Mouse (Mus musculus) lung, postnatal 25 days (tissue): Measurements from ENCODE around the gene 4931406P16Rik.
A peak's percentile ranks its signal among the peaks of the same experiment; 100 is the strongest.
"Not testable (repeated sequence)": the region's sequence is repeated elsewhere in the genome, so short reads cannot be mapped to it uniquely, and the experiment has no call there.

ENCODE experiments used
- DNase-seq: peaks from one replicate; pipeline ENCODE4 v3.0.0; 2022; ENCODE audit warnings: low spot score

The 4931406P16Rik gene

DNA sequence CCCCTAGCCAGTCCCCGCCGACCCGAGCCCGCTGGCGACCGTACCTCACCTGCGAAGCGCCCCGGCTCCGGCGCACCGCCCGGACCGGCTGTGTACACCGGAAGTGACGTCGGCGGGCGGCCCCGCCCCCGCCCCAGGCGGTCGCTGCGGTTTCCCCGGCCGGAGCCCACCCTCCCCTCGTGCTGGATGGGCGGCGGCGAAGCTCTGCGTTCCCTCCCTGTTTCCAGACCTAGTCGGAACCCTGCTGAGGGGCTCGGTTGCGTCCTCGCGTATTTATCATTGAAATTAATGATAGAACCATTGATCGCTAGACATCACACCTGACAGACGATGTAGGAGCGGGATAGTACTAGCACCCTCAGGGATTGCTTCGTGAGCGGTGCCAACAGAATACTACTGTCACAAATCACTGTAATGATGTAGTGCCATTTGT is at the start of gene 4931406P16Rik:
Gene 4931406P16Rik, minus strand, starts transcription at position 109 of the 433 bp plus-strand sequence.
- DNase-seq, result peak; percentile 85

DNA sequence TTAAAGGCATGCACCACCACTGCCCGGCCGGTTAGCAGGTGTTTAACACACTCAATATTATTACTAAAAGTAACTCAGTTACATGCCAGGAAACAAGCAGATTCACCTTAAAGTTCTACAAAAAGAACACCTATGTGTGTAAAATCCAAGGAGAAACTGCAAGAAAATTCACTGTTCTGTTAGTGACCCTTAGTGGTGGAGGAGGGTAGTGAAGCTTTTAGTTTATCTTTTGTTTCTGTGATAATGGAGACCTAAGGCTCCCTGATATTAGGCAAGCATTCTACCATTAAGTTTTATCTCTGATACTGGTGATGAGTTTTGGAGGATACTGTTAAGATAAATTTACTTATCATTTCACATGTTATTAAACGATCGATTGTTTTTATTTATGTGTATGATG is 42.3 kb upstream of the 4931406P16Rik start:
- peak; percentile 21 for DNase-seq

DNA sequence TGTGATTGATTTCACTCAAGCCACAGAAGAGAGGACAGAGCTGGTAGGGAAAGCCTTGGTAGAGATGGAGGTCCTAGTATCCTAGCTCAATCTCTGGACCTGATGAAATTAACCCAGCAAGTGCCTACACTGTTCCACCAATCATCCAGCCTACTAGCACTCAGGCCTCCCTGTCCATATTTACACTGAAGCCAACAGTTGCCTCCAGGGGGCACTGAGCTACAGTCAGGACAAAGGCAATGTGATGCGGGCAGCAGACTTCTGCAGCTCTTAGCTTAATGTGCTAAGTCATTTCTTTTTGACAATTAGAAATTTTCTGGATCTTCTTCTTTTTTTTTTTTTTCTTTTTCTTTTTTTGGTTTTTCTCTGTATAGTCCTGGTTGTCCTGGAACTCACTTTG is 38.6 kb upstream of the 4931406P16Rik start:
- peak; percentile 23 for DNase-seq

DNA sequence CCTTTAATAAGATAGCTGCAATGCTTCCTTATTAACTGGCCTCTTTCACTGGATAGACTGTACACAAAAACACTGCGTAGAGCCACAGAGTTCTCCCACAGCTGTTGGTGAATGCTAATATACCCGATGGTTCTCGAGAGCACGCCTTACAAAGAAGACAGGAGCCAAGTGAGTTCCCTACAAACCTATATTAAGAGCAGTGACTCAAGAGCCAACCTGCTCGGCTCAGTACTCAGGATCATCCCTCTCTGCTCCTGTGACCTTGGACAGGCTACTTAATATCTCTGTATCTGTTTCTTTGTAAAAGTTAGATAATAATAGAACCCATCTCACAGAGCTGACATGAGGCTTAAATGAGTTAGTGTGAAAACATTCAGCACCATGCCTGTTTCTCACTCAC is 36.8 kb upstream of the 4931406P16Rik start:
- no peak for DNase-seq

DNA sequence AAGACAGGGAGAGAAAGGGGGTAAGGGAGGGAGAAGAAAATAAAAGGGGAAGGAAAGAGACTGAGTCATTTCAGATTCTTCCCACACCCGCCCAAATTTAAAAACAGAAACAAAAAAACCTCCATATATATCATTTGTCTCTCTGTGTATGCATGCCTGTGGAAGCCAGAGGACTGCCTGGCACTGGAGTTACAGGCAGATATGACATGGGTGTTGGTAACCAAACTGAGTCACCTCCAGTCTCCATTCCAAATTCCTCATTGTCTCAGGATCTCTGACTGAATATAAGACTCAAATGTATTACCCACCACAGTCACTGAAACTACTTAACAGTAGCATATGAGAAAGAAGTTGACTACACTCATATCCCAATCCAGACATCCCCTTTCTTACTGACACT is 34.7 kb upstream of the 4931406P16Rik start:
- DNase-seq, result no peak

DNA sequence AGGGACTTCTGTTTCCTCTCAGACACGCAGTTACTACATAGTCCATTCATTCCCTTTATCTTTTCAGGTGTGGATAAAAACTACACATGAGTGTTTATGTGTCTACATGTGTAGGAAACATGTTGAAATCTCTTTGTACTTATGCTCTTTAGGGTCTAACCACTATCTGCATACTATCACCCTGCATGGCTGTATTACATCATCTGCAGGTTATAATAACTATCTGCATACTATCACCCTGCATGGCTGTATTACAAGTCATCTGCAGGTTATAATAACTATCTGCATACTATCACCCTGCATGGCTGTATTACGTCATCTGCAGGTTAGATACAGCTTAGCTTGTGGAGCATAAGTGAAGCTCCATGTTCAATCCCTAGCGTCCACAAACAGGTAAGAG is 33.7 kb upstream of the 4931406P16Rik start:
- DNase-seq, result no peak

DNA sequence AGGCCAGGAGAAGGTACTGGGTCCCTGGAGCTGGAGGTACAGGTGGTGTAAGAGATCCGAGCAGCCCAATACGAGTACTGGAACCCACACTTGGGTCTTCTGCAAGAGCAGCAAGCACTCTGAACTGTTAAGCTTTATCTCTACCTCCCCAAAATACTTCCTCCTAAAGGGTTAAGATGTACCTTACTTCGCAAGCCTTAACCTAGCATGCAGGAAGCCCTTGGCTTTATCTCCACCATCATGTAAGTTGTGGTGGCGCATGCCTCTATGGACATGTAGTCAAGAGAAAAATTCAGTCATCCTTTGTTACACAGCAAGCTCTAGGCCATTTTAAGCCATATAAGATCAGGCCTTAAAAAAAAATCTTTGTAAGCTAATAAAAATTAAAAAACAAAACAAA is 33.2 kb upstream of the 4931406P16Rik start:
- DNase-seq, result no peak

DNA sequence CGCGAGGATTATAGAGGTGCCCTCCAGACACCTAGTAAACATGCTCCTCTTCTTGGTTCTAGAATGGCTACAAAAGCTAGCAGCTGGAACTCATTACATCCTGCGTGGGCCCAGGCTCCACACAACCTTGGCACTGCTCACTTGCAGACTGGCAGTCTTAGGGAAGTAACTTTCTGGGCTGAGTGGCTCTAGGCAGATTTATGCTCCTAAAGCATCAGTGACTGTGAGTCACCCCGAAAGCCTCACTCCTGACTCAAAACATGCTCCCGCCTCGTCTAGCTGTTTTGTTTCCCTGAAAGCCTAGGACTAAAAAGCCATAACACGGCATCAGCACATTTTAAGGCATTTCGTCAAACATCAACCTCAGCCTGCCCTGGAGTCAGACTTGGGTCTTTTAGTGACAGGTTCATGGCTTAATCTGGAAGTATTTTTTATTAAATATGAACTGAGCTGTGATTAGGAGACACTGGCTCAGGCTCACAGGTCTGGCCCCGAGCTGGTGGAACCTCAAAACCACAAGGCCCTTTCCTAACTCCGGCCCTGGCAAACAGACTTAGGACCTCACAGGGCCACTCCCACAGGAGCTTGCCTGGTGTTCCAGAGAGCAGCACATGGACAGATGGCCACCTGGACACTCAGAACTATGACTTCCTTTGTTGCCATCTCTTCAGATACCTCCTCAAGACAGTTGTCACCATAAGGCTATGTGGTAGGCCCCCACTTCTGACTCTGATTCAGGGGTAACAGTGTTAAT is 28.9 kb upstream of the 4931406P16Rik start:
- no peak for DNase-seq

DNA sequence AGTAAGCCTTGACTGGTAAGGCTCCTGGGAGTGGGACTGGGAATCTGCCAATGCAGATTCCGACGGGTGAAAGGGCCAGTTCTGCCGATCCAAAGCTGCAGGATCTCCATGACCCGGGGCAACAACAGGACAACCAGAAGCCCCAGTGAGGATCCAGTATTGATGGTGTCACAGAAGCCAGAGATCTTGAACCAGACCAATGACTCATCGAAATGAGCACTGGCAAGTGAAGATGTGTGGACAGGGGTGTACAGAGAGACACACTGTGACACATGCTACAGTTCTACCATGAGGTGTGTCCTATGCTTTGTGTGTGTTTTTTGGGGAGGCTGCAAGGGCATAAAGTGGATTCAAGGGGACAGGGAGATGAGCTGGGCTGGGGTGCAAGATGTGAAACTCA is 27.5 kb upstream of the 4931406P16Rik start:
- DNase-seq, result no peak

DNA sequence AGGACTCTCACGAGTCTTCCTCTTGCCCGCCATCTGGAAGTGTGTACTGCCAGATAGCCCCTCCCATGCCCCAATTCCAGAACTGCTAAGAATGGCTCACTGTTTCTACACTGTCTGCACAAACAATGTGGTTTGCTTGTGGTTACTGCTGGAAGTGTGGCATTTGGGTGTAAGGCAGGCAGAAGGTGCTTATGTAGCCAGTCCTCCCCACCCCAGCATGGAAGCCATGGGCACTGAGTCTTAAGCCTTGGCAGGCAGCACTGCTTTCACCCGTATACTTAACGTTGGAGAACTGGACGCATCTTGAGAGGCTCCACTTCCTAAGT is 25.8 kb upstream of the 4931406P16Rik start:
- DNase-seq, result no peak

DNA sequence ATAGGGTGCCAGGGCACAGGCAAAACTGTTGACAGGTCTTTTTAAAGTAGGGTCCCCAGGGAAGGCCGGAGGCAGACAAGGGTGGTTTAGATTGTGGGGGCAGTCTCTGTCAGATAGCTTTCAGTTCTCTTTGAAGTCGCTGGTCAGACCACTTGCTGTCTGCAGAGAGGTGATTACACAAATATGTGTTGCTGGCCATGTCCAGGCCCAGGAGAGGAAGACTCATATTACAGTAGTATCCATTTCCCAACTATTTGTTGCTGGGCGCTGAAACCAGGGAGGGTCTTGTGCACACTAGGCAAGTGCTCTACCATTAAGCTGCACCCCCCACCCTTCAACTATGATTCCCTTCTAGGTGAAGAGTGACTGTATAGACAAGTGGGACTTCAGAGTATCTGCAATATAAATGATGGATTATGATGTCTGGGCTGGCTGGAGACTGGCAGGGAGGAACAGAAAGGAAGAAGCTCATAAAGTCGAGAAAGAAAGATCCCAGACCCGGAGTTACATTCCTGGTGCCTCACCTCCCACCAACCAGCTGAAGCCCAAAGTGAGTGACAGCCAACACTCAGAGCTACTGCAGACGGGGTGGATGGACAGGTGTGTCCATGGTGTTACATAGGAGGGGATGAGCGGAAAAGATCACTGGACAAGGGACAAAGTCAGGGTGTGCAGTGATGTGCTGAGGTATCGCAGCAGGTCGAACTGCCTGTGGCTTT is 25.3 kb upstream of the 4931406P16Rik start:
- no peak for DNase-seq

DNA sequence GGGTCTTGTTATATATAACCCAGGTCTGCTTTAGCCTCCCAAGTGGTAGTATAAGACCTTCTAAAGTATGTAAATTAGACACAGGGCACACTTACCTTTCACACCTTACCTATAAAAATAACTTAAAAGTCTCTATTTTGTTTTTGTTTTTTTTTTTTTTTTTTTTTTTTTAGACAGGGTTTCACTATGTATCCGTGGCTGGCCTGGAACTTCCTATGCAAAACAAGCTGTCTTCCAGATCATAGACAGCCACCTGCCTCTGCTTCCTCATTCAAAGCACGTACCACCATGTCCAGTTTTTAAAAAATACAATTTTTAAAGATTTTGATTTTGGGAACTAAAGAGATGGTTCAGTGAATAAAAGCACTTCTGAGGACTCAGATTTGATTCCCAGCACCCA is 23.9 kb upstream of the 4931406P16Rik start:
- DNase-seq, result no peak

DNA sequence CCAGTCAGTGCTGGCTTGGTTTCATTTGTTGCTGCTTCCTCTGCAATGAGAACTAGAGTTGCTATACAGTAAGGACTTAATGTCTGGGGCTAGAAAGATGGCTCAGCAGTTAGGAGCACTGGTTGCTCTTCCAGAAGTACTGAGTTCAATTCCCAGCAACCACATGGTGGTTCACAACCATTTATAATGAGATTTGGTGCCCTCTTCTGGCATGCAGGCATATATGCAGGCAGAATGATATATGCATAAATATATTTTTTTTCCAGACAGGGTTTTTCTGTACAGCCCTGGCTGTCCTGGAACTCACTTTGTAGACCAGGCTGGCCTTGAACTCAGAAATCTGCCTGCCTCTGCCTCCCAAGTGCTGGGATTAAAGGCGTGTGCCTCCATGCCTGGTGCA is 23.2 kb upstream of the 4931406P16Rik start:
- DNase-seq, result not testable (repeated sequence)

DNA sequence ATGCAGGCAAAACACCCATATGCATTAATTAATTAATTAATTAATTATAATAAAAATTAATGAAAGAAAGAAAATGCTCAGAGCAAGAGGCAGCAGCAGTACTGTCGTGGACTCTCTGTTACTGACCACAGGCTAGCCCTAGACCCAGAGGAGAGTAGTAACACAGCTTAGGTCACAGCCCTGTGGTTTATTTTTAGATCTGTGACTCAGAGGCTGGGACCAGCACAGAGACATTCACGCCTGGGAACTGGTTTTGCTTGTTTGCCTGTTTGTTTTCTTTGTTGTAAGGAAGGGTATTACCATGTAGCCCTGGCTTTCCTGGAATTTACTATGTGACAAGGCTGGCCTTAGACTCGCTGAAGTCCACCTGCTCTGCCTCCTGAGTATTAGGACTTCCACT is 14.1 kb upstream of the 4931406P16Rik start:
- DNase-seq, result peak; percentile 45

DNA sequence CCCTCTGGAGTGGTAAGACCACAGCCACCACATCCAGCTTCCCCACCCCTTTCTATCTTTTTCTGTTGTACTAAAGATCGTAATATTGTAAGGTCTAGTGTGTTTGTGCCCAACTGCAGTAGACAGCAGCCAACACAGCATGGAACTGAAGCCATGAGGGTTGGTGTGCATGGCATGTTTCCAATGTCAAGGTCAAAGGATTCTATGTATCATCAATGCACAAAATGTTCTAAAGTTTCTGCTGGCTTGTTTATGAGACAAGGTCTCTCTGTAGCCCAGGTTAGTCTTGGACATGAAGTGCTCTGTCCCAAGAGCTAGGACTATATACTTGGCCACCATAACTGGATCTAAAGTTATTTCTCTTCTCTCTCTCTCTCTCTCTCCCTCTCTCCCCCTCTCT is 11.5 kb upstream of the 4931406P16Rik start:
- DNase-seq, result no peak

DNA sequence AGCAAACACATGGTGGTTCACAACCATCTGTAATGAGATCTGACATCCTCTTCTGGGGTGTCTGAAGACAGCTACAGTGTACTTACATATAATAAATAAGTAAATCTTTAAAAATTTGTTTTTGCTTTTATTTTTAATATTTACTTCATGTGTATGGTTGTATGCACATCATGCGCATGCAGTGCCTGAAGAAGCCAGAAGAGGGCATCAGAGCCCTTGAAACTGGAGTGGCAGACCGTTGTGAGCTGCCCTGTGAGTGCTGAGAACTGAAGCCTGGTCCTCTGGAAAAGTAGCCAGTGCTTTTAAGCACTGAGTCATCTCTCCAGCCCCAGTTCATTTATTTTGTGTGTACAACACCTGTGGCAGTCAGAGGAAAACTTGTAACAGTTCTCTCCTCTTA is 10.7 kb upstream of the 4931406P16Rik start:
- DNase-seq, result no peak

DNA sequence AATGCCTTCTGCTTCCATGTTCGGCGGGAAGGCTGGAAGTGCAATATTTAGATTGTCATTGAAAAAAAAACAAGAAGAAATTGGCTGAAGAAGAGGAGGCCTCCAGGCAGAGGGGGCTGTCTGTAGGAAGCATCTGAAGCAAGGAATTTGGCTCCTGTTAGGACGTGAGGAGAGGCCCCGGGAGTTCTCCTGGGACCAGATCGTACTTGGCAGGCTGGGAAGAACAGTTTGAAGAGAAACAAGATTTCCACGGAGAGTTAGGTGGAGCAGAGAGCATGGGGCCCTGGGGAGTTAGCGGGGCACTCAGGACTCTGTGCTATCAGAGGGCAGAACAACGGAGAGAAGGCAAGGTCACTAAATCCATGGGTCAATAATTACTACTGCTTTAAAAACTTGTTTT is 10.0 kb upstream of the 4931406P16Rik start:
- DNase-seq, result no peak

DNA sequence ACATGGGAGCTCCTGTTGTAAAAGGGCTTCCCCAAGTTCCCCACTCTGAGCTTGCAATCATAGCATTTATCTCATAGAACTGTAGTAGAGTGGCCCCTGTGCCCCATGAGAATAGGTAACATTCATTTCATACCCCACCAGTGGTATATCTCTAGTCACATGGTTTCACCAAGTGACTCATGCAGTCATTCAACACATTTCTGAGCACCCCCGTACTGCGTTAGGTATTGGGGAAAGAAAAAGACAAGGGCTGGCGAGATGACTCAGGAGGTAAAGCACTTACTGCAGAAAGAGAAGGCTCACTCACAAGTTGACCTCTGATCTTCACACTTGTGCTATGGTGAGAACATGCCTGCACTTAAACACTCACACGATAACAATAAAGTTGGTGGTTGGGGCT is 8.6 kb upstream of the 4931406P16Rik start:
- no peak for DNase-seq

DNA sequence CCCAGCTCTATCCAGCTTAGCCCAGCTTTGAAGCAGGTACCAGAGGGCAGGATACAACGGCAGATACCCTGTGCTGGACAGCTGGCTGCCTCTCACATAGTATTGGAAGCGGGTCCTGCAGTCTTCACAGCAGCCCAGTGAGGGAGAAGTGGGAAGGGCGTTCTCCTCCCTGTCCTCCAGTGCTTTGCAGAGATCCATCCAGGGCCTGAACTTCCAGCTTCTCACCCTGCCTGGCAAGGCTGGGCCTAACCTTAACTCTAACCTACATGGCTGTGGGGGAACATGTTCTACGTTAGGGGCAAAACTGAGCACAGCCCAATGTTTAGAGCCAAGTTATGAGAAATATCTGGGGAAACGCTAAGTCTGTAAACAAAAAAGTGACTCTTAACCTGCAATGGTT is 7.8 kb upstream of the 4931406P16Rik start:
- no peak for DNase-seq

DNA sequence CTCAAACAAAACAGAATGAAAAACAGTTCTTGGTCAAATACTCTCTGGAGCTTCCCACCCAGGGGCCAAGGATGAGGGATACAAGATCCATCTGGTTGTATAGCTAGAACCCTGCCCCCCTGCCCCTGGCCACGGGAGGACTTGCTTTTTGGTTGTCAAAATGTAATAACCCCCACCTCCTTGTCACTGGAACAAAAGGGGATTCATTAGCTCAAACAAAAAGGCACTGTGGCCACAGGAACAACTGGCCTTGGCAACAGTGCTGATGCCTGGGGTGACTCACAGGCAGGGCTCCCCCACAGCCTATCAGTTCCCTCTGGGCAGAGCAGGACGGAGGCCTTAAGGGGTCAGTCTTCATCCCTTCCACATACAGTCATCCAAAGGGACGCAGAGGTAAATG is 6.6 kb upstream of the 4931406P16Rik start:
- no peak for DNase-seq

DNA sequence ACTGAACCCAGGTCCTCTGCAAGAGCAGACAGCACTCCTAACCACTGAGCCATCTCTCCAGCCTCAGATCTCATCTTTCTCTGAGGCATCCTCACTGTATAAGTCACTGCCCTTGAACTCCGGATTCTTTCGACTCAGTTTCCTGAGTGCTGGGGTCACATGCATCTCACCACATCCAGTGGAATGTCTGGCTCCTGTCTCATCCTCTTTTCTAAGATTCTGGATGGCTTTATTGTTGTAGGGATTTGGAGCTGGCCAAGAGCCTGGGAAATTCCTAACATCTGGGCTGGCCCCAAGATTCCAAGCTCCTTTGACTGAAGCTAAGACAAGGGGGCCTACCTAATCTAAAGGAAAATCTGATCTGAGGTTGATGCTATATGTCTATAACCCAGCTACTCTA is 5.8 kb upstream of the 4931406P16Rik start:
- peak; percentile 16 for DNase-seq

DNA sequence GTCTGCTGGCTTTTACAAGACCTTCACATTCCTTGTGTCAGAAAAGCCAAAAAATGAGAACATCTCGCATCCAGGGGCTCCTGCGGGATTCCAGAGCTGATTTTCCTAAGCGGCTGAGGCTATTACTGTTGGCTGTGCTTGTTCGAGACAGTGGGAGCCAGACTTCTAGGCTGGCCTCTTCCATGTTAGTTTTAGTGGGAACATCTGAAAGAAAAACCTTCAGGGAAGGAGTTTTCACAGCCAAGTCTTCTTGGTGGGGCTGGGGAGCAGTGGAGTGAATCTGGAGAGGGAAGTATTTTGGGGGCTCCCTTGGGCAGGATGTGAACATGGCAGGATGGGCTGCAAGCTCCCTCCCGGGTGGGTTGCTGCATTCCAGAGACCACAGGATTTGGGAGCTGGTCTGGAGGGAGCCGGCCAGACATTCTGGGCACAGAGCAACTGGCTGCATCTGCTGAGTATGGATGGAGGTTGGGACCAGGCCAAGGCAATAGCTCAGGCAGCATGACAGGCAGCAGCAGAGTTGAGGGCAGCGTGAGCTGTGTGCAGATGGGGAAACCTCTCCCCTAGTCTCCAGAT is 4.6 kb upstream of the 4931406P16Rik start:
- peak; percentile 23 for DNase-seq

DNA sequence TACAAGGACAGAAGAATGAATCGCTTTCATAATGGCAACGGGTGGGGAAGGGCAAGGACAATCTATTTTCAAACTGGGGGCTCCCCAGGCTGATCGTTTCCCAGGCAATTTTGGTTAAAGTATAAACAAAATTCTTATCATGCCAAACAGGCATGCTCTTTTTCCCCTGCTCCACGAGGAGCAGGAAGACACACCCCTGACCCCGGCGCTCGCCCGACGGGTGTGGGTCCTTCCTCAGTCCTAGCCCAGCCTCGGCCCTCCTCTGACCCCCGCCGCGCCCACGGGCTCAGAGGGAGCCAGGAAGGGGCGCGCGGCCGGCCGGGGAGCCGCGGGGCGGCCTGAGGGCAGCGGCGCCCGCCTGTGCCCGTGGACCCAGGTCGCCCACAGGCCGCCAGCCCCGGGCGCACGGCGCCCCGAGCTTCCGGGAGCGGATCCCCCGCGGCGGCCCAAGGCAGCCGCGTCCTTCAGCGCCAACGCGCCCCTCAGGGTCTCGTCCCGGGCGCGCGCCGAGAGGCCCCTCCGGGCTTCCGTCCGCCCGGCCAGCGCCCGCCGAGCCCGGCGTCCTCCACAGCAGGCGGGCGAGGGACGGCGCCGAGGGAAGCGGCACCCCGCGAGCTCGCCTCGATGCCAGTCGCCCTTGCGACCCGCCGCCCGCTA is 437 bp downstream of the 4931406P16Rik start:
- DNase-seq, result peak; percentile 88
